Mouse (Mus musculus): ENCODE results near the gene Trim43c.
"Not testable (repeated sequence)": the region's sequence is repeated elsewhere in the genome, so short reads cannot be mapped to it uniquely, and the experiment has no call there.

The Trim43c gene

GRCm38 (mm10) chr9:88838864-88839263 is at the start of gene Trim43c:
Gene Trim43c, plus strand, starts transcription at chr9:88839164.
- not testable (repeated sequence) for DNase-seq (ENCODE audit: low spot score)

- not testable (repeated sequence) for DNase-seq (ENCODE audit: low spot score)
Observed at GRCm38 (mm10) chr9:88853072-88853471, 14.1 kb downstream of the Trim43c start.

- DNase-seq (ENCODE audit: low spot score) = peak; percentile 86
Observed at GRCm38 (mm10) chr9:88858566-88859492, 19.9 kb downstream of the Trim43c start.

All from lung, postnatal 25 days (tissue).